Mouse (Mus musculus) A20 (cell line): ENCODE results near the gene Rhebl1.
"Not testable (repeated sequence)": the region's sequence is repeated elsewhere in the genome, so short reads cannot be mapped to it uniquely, and the experiment has no call there.

ENCODE experiments used
- DNase-seq: peaks from one replicate; pipeline ENCODE4 v3.0.0-alpha.2; 2011; ENCODE audit warnings: low read depth, low spot score

The Rhebl1 gene

DNA sequence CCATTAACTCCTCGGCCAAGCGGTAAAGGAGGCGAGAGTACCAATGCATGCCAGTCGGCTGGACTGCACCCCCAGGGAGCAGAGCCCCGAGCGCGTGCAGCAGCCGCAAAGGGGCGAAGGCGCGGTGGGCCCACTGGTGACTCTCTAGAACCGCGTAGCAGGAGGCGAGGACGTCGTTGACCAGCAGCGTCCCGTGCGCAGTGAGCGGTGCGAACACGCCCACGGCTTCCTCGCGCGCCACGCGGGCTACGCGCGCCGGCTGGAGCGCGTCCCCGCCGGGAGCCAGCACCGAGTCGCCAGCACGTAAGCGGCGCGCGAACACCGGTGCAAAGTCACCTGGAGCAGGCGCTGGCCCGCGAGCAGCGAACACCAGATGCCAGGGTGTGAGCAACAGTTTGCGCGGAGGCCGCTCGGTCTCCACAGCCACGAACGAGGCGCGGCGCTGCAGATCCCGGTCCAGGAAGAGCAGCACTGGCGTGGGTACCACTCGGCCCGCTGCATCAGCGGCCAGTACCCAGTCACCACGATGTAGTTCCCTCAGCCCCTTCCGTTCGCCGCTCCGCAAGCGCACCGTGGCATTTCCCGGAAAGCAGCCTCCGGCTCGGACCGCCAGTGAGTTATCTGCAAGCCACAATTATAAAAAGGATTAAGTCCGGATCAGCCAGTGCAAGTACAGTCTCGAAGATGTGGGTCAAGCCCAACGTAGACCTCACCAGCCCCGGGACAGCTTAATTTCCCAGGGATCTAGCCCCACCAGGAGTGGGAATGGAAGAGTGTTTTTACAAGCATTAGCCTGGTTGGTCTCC lies at the start of gene Rhebl1:
Gene Rhebl1, minus strand, starts transcription at position 601 of the 806 bp plus-strand sequence.
- peak; percentile 41 for DNase-seq

DNA sequence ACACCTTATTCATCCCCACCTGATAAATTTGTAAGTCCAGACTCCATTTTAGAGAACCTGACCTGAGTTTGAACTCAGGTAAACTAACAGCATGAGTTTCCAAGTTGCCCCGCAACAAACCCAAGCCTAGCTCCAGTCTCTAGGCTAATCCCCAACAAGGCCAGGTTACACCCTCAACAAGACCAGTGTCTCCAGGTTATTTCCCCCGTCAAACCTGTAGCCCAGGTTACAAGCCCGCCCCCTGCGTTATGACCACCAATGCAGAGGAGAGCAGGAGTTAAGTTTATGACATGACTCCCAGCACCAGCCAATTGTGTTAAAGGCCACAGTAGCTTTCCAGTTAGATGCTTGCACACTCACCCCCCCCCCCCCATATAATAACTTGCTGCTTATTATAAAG lies 48.8 kb upstream of the Rhebl1 start:
- no peak for DNase-seq

DNA sequence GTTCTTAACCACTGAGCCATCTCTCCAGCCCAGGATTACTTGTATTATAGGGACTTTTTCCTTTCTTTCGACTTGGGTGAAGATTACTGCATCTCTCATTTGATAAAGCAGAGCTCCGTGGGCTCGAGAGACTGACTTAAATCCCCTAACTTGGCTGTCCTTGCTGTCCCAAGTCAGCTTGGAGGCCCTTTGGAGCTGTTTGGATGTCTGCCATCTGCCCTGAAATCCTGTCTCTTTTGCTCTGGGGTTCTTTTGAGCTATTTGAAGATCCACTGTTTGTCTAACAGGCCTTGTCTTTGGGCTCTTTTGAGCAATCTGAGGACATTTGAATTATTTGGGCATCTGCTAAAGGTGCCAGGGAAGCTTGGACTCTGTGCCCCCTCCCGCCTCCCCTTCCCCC lies 47.7 kb upstream of the Rhebl1 start:
- no peak for DNase-seq

DNA sequence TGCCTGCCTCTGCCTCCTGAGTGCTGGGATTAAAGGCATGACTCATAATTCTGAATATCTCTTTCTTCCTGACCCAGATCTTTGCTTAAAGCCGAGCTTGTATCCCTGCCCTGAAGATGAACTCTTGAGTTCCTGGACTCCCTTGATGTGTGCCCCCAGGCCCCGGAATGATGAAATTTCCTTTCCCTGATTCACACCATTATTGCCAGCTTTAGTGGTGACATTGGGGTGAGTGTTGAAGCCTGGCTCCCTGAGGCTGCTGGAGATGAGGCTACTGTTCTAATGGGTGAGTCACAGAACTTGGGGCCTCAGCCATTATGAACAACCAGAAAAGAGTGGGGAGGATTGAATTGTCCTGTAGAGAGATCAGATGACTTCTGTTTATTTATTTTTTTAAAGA lies 47.2 kb upstream of the Rhebl1 start:
- no peak for DNase-seq

DNA sequence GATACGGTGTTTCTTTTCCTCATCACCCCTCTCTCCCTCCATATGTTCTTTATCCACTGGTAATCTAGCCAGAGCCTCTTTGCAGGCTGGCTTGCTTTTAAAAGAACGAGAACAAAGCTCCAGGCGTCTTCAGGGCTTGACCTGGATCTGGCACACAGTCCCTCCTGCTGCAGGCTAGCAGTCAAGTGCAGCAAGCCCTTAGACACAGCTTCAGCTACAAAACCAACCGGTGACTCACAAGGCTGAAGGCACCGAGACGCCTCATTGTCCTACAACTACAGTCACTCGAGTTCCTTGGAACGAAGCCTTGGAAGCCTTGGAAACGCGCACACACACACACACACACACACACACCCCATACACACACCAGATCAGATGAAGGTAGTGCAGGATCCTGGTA lies 46.5 kb upstream of the Rhebl1 start:
- no peak for DNase-seq

DNA sequence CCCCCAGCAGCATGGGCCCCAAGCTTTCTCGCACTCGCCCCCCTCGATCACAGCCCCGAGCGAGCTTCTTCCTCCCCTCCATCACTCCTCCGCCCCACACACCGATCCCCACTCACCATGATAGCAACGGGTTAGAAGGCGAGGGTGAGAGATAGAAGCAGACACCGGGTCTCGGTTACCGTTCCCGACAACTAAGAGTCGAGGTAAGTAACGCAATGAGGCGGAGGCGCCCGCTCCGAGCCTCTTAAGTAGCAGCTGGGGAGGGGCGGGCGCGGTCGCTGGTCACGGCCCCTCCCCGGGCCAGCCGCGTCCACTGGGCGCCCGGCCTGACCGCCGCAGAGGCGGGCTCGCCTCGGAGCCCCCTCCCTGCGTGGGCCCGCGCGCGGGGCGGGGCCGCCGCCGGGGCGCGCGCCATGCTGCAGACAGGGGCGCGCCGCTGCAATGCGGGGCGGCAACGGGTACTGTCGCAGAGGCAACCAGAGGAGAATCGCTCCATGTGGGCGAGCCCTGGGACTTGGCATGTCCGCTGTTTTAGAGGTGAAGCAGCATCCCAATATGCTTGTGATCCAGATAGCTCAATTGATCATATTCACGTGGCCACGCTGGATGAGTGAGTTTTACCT lies 40.0 kb upstream of the Rhebl1 start, which contains the start of gene Tuba1b:
Gene Tuba1b, minus strand, starts transcription at position 349 of the 623 bp plus-strand sequence.
- peak; percentile 92 for DNase-seq

DNA sequence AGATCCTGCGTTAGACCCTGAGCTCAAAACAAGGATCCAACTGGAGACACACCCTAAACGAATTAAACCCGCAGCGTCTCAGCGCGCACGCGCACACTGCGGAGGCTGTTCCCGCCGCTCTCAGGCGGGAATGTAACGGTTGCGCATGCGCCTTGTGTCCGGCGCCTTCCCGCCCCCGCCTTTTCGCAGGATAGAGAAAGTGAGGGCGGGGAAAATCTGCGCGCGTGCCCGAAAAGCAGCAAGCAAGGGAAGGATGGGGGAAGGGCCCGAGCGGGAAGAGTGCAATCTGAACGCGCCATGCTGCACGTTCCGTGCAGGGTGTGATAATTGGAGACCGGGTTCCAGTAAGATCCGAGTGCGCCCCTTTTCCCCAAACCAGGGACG lies 39.5 kb upstream of the Rhebl1 start:
- DNase-seq, result peak; percentile 93

DNA sequence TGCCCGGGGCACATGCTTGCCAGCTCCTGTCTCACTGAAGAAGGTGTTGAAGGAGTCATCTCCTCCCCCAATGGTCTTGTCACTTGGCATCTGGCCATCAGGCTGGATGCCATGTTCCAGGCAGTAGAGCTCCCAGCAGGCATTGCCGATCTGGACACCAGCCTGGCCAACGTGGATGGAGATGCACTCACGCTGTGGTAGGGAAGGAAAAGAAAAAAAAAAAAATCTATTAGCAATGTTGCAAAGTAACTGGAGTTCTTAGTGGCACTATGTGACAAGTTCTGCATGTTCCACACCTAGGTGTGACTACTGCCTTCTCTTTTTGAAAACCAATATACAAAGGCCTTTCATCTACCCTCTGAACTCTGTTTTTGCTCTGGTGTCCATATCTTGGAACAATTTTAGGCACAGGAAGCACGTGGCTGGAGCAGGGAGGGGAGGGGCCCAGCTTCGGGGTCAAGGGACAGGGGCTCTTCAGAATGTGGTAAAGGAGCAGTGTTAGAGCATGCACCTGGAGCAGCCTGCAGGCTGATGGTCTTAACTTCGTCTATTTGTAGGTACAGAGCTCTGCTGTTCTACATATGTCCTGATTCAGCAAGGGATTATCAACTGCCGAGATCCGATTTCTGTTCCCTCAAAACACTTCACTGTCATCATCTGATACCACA lies 38.8 kb upstream of the Rhebl1 start:
- not testable (repeated sequence) for DNase-seq

DNA sequence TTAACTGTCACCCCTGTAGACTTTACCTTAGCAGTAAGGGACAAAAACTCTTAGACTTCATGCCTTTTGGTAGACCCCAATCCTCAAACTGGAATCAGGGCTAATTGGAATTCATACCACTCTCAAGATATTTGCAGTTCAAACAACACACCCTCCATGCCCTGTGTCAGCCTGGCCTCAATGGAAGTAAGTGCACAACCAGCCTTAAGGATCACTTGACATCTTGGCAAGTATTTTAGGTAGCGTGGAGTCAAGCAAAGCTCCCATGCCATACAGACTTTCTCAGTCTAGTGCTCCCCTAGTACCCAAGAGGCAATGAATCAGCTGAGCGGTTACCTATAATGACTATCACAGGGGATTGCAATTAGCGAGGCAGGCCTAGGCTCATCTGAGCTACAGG lies 36.7 kb upstream of the Rhebl1 start:
- DNase-seq, result no peak

DNA sequence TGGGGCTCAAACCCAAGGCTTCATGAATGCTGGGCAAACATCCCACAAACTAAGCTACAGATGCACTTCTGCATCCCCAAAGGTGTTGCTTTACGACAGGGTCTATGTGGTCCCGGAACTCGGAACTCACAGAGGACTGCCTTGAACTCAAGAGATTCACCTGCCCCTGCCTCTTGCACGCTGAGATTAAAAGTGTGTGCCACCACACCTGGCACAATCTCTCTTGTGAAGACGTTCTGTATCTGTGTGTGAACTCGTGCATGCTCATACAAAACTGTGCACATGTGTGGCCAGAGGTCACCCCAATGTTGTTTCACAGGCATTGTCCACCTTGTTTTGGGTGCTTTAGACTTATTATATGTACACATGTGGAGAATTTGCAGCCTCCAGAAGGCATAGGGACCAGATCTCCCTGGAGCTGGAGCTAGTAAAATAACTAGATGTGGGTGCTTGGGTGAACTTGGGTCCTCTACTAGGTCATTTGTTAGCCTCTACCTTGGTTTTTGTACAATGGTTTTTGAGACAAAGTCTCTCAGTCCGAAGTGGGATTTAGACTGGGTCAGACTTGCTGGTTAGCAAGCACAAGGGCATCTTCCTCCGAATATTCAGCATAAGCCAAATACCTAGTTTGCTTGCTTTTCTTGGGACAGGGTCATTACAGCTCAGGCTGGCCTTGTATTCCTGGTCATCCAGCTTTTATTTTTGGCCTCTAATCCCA lies 35.8 kb upstream of the Rhebl1 start:
- DNase-seq, result peak; percentile 52

DNA sequence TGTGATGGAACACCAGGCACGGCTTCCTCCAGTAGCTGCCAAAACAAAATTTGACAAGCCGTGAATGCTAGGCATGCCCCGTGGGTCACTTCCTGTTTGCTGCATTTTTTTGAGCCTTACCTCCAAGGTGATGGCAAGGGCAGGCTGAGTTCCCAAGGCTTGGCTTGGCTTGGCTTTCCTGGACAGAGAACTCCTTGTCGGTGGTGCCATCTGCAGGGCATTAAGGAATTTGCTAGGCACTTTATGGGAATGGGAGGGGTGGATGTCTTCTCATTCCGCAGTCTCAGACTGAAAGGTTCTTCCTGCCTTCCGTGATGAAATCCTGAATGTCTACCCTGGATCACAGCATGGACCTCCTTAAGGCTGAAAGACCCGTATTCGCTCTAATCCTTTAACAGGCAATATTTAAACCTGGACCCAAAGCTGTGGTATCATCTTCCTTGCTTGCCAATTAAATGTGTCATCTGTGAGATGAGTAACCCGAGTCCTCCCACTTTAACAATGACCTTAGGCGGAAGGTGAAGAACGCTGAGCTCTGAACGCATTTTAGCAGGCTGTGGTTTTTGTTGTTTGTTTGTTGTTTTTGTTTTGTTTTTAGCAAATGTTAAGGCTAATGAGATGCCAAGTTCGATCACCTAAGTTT lies 34.4 kb upstream of the Rhebl1 start:
- DNase-seq, result no peak

DNA sequence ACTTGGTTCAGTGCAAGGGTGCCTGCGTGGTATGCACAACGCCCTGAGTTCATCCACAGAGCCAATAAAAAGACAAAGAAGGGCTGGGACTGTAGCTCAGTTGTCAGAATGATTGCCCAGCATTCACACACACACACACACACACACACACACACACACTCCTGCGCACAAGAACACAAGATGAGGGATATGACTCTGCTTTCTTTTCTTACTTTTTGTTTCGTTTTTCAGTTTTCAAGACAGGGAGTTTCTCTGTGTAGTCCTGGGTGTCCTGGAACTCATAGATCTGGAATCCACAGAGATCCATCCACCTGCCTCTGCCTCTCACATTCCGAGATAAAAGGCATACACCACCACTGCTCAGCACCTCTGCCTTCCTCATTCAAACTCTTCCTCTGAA lies 33.2 kb upstream of the Rhebl1 start:
- no peak for DNase-seq

DNA sequence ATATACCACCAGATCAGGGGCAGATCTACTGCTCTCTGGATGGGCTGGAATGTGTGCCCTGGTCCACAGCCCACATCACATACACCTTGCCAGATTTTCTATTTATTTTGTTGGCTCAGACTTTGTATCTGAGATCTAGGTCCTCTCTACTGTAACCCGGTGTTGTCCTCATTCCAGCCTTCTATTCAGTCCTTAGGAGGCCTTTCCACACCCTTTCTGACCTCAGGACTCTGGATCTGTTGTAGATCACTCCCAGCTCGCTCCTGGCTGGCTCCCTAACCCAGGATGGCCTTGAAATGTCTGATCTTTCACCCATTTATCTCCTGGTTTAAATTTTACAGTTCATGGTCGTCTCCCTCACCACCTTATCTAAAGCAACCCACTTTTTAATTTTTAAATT lies 30.3 kb upstream of the Rhebl1 start:
- no peak for DNase-seq

DNA sequence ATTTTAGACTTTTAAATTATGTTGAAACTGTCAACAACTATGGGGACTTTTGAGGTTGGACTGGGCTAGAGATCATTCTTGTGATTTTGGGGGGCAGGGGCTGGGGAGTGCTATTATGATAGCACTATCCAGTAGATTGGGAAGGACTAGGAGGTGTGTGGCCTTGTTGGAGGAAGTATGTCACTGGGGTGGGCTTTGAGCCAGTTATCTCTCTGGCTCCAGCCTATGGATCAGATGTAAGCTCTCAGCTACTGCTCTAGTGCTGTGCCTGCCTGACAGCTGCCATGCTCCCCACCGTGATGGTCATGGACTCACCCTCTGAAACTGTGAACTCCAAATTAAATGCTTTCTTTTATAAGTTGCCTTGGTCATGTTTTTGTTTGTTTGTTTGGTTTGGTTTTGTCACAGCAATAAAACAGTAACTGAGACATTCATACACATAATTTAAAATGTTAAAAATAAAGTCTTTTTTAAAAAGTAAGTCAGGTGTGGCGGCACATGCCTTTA lies 28.7 kb upstream of the Rhebl1 start:
- DNase-seq, result no peak

DNA sequence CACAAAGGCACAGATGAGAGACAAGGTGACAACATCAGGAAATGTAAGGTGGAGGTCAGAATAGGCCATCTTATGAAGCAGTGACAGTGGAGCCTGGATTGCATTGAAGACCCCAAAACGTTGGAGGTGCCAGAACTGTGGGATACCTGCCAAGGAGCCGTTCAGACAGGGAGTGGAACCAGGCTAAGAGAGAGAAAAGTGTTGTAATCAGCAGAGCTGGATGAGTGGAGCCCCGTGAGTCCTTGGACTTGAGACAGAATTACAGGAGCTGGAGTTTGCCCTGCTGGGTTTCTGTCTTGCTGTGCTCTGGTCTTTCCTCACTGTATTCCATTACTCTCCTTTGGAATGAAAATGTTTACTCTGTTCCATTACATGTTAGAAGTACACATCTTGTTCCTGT lies 28.2 kb upstream of the Rhebl1 start:
- DNase-seq, result no peak

DNA sequence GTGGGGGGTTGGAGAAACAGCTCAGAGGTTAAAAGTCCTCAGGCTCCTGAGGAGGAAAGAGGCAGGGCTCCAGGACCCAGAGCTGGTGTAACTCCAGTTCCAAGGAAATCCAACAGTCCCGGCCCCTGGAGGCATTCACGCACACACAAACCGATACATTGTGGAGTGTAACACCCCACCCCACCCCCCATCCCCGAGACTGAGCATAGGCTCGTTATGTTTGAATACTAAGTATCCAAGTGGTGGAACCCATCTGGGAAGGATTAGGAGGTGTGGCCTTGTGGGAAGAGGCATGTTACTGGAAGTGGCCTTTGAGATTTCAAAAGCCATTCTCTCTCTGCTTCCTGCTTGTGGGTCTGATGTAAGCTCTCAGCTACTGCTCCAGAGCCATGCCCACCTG lies 27.2 kb upstream of the Rhebl1 start:
- DNase-seq, result no peak

DNA sequence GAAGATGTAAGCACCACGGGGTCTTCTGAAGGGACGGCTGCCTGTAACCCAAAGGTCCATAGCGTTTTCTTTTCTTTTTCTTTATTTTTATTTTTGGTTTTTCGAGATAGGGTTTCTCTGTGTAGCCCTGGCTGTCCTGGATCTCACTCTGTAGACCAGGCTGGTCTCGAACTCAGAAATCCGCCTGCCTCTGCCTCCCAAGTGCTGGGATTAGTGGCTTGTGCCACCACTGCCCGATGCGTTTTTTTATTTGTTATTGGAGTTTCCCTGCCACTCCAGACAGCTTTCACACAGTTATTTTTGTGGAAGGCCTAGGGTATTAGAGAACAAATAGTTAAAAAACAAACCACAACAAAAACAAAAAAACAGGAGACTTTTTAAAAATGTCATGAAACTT lies 24.2 kb upstream of the Rhebl1 start:
- DNase-seq, result not testable (repeated sequence)

DNA sequence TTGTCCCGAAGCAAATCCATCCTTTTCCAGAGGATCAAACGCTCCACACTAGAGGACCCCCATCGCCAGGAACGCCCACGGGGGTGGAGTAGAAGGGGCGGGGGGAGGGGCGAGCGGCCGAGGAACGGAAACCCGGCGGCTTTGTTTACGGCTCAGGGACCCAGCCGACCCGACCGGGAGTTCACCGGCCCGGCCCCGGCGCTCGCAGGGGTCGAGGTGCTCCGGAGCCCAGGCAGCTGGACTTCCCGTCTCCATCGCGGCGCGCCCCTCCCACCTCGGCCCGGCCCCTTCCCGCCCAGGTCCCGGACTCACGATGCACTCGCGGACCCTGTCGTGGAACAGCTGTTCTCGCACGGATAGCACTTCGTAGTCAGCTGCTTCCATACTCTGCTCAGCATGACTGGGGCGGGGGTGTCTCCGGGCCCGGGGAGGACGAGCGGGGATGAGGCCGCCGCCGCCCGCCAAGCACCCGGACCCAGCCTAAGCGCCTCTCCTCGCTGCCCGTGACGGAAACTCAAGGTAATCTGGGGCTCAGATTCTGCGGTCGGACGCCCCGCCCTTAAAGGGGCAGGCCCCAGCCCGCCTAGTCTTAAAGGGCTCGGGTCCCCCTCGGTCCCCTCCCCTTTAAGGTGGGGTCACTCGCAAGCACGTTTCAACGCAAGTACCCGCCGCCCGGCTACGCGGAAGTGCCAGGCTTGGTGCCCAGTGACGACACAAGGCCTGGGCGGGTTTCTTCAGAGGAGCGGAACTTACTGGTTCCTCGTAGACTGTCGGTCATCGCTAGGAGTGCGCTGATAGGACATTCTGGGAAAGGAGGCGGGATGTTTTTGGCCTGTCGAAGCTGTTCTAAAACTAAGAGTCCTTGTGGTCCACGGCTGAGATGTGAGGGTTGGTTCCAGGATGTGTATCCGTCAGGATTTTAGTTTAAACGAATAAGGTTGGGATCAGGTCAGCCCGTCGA lies 23.5 kb upstream of the Rhebl1 start, which contains the start of gene Lmbr1l:
Gene Lmbr1l, minus strand, starts transcription at position 694 of the 961 bp plus-strand sequence.
- peak; percentile 100 for DNase-seq

DNA sequence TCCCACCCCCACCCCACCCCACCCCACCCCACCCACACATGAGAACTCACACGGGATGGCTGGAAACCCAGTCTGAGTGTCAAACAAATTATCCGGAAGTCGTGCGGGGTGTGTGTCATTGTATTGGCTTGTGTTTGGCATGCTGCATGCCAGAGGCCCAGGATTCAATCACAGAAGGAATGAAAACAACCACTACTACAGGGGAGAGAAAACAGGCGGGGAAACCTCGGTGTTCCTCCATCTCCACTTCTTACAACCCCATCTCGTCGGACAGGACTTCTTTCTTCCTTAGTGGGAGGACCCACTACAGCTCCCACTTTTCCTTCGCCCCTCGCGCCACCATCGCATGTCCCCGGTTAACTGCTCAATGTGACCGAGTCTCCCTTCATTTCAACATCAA lies 22.8 kb upstream of the Rhebl1 start:
- no peak for DNase-seq

DNA sequence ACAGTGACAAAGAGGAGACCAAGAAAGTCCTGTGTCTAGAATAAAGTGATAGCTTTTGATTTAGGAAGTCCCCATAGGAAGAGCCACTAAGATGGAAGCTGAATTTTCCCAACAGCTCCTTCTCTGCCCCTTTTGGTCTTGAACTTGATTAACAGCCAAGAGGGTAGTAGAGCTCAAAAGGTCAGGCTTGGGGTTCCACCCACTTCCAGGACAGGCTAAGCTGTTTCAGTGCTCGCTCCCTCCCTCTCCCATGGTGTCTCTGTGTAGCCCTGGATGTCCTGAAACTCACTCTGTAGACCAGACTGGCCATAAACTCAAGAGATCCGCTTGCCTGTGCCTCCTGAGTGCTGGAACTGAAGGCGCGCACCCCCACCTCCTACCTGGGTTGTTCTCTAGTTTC lies 21.7 kb upstream of the Rhebl1 start:
- no peak for DNase-seq
